Mouse (Mus musculus): ENCODE measurements at regions not wholly inside any gene's neighbourhood (a gene's known extent, or its start where the extent isn't known, plus 50 kb on each side); places are given as distances from the start of the nearest gene placed in this dataset.
"Not testable (repeated sequence)": the region's sequence is repeated elsewhere in the genome, so short reads cannot be mapped to it uniquely, and the experiment has no call there.

DNA sequence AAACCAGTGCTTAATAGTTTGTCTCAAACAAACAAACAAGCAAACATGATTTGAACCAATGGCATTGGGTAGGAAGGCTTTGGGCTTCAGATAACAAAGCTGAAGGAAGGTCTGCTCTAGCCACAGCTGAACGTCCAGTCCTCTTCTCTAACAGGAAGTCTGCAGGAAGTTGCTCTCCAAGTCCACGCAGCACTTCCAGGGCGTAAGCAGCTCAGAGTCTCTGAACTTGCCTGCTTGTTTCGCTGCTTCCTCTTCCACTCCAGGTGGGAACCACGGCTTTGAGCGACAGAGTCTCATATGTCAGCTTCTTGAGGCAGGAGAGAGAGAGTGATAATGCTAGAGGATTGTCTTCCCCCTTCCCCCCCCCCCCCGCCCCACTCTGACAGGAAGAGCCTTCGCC lies 123.6 kb downstream of the Tnfrsf21 start:
- no peak for DNase-seq

- no peak for DNase-seq
Observed at GRCm38 (mm10) chr17:43141740-43142139, 125.4 kb downstream of the Tnfrsf21 start.

DNA sequence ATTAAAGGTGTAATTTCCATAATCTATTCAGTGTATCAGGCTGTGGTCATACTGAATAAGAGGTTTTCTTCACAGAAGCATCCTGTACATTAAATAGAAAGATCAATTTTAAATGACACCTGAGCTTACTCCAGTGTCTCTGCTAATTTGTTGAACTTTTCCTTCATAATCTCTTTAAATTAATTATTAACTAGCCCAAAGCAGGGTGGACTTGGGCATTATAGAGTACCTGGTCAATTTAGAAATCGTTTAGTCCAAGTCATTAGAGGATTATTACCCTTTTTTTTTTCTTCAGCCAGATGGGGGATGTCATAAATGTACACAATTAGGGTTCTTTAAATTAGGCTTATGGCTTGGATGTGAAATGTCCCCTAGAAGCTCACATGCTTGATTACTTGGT lies 124.4 kb upstream of the Adgrf1 start:
- DNase-seq, result no peak

DNA sequence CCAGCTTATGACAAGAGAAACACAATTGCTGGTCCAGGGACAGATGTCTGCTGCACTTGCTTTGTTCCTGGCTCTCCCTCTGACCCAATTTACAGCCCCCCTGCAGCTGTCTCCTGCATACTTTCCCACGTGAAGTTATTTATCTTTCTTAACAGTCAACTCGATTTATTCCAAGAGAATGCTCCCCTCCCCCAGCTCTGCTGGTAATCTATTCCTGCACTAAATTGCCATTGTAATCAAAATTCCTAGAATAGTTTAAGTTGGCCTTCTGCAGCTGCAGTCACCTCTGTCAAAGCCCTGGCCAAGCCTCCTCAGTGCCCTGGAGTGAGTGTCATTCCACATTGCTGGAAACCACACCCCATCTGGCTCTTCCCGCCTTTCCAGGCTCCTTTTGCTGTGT lies 122.2 kb upstream of the Adgrf1 start:
- DNase-seq, result peak; percentile 39

- DNase-seq, result no peak
Observed at GRCm38 (mm10) chr17:43152620-43153019, 117.5 kb upstream of the Adgrf1 start.

- not testable (repeated sequence) for DNase-seq
Observed at GRCm38 (mm10) chr17:43155271-43155670, 114.9 kb upstream of the Adgrf1 start.

GRCm38 (mm10) chr17:43156116-43156515 lies 114.0 kb upstream of the Adgrf1 start:
- DNase-seq, result no peak

- DNase-seq, result peak; percentile 42
Observed at GRCm38 (mm10) chr17:43157781-43158501, 112.2 kb upstream of the Adgrf1 start.

DNA sequence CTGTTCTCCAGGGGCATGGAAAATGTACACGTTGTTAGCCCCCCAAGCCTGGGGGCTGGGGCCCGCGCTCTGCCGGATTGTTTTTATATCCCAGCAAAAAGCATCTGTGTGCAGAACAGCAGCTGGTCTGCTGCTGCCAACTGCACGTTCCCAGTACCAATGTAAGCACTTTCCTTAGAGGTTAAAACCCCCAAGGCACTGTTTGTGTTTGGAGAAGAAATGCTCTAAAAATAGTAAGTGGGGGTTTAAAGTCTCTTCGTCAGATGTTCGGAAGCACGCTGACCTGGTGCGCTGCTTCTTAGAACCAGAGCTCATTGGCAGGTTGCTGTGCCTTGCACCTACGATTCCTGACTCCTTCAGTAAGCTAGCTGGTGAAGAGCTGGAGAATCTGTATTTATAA lies 111.4 kb upstream of the Adgrf1 start:
- no peak for DNase-seq

GRCm38 (mm10) chr17:43161306-43161705 lies 108.8 kb upstream of the Adgrf1 start:
- peak; percentile 22 for DNase-seq

DNA sequence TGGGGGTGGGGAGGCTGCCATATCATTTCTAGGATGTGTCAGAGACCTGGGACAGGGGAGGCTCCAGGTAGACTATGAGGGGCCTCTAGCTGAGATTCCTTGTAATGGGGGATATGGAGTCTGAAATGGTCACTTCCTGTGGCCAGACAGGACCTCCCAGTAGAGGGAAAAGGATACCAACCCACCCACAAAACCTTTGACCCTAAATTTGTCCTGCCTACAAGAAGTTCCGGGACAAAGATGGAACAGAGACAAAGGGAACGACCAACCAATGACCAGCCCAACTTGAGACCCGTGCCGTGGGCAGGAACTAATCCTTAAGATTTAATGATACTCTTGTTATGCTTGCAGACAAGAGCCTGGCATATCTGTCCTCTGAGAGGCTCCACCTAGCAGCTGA lies 107.0 kb upstream of the Adgrf1 start:
- DNase-seq, result no peak

DNA sequence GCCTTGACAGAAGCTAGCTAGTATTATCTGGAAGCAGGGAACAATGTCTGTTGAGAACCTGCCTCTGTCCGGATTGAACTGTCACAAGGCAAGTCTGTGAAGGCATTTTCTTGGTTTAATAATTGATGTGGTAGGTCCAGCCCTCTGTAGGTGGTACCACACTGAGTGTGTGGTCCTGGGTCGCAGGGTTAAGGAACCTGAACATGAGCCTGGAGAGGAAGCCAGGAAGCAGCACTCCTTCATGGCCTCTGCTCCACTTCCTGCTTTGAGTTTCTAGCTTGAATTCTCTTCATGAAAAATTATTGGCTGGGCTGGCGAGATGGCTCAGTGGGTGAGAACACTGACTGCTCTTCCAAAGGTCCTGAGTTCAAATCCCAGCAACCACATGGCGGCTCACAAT lies 104.0 kb upstream of the Adgrf1 start:
- peak; percentile 28 for DNase-seq

DNA sequence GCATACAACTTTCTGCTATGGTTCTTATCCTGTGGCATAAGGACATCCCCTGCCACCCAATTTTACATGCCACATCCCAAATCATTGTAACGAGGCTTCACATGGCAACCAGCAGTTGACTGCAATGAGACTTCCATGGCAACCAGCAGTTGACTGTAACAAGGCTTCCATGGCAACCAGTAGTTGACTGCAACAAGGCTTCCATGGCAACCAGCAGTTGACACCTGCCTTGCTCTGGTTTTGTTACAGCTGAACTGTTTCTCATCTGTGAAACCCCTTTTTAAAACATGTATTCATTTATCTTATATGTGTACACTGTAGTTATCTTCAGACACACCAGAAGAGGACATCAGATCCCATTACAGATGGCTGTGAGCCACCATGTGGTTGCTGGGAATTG lies 100.7 kb upstream of the Adgrf1 start:
- DNase-seq, result no peak

DNA sequence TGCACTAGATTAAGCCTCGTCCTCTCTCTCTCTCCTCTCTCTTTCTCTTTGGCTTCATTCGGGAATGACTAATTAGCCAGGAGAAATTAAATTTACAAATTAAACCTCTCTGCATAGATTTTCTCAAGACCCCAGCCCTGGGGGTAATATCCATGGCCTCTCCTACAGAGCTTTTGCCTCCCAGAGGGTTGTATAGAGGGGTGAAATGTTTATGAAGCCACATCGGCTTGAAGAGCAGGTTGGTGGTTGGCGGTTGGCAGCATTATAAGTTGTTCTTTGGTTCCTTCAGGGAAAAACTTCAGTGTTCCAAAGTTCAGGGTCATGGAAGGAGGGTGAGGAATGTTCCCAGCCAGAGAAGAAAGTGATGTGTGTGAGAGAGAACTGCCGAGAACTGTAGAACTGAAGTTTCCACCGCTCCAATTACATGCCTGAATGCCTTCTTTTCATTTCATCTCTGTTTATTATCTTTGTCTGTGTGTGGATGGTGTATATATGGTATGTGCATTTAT lies 97.4 kb upstream of the Adgrf1 start:
- DNase-seq, result no peak

DNA sequence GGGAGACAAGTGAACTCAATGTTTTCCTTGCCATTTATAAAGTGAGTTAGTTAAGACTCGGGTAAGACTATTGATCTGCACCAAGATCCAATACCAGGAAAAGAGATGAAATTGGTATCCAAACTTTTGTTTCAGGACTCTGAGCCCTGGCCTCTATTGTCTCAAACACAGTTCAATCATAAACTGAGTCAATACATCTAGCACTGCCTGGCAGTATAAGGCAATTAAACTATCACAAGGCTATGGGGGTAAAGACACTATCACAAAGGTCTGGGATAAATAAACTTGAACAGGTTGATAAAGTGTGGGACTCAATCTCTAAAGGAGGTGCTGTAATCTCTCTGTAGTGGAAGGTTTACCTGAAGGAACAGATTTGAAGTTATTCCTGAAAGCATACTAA lies 95.3 kb upstream of the Adgrf1 start:
- no peak for DNase-seq

GRCm38 (mm10) chr17:43177244-43177643 lies 92.9 kb upstream of the Adgrf1 start:
- no peak for DNase-seq

- no peak for DNase-seq
Observed at GRCm38 (mm10) chr17:43190016-43190415, 80.1 kb upstream of the Adgrf1 start.

DNA sequence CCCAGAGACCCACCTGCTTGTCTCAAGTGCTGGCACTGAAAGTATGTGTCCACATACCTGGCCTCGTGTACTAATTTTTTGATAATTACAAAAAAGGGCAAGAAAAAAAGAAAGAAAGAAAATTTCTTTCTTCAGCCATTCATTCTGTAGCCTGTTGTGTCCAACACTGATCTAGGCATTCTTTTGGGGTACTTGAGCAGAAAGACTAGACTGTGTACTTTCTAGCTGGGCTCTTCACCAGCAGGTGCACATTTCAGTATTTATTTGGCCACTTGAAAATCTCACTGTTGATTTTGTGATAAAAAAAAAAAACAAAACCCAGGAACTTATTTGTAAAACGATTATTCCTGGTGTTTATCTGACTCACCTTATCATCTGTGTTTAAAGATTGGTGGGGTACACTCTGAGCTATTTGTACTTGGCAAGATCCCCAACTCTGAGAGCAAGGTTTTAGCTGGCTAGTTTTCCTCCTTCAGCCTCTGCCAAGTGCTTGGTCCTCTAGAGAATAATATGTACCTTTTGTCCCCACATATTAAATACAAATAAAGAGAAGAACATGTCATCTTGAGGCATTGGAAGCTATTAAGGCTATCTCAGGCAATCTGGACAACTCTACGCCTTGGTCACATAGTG lies 79.2 kb upstream of the Adgrf1 start:
- DNase-seq, result no peak

GRCm38 (mm10) chr17:43197232-43197631 lies 72.9 kb upstream of the Adgrf1 start:
- DNase-seq, result no peak

DNA sequence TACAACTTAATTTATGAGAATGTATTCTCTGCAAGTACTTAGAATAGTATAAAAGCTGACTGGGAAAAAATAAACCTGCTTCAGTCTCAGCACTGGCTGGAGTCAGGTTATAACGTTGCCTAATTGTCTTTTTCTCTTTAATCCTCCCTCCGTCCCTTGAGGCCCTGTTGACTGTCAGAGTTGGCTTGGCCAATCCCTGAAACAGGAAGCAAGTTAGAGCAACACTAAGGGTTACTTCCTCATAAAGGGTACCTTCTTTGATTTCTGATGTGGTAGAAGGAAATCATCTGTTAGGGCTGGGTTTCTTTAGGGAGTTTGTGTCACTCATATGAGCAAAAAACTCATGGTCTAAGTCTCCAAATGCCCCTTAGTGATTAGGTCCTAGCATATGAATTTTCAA lies 69.3 kb upstream of the Adgrf1 start:
- DNase-seq, result no peak

- no peak for DNase-seq
Observed at GRCm38 (mm10) chr17:43206701-43207470, 63.2 kb upstream of the Adgrf1 start.

GRCm38 (mm10) chr17:43209727-43210126 lies 60.4 kb upstream of the Adgrf1 start:
- DNase-seq, result no peak

DNA sequence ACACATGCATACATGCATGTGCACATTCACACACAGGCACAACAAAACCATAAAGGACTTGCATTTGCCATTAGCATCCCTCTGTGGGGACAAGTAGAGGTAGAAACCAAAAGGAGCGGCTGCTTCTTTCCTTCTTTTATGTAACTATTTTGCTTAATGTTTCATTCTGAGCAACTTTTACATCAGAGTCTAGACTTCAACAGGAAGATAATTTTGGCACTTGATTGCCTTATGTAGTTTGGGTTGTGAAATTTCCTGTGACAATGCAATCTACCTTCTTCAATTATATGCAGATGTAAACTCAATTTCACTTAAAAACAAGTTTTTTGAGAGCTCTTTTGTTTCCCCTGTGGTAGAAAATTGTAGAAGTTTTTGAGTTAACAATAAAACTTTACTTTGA lies 56.1 kb upstream of the Adgrf1 start:
- no peak for DNase-seq

DNA sequence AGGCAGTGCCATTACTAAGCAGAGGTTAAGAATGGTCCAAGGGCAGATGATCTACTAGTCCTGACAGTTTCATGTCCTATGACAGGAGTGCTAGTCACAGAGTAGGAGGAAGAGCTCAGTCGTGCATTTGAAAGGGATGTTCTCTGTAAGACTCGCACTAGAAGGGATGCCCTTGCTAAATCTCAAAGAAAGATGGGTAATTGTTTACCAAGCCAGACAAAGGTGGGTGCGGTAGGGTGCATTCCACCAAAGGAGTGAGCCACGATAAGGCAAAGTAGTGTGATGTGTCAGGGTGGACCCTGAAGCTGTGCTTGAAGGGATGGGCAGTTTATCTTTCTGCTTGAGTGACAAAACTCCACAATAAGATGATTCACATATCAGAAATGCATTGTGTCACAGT lies 50.5 kb upstream of the Adgrf1 start:
- DNase-seq, result no peak
